Mouse (Mus musculus) thymus, adult 2 months (tissue): ENCODE data around the gene Tdp2.

Experiments used
- CTCF ChIP-seq: fragments of 200-500 bp; IDR thresholded peaks from 2 replicates; pipeline ENCODE4 v1.5.1; 2012; ENCODE audit warnings: mild to moderate bottlenecking, control low read depth, low read length, moderate library complexity, borderline replicate concordance; ENCODE audit not compliant: control insufficient read depth, poor library complexity, insufficient read depth; ENCODE audit errors: extremely low read depth
- POLR2A ChIP-seq: fragments of 200-500 bp; IDR thresholded peaks from 2 replicates; pipeline ENCODE4 v1.6.1; 2012; ENCODE audit warnings: mild to moderate bottlenecking, low read length, control low read depth, moderate library complexity; ENCODE audit not compliant: control insufficient read depth, poor library complexity, insufficient read depth; ENCODE audit errors: extremely low read depth

- no peak for TF ChIP-seq CTCF
- no peak for TF ChIP-seq POLR2A
Measured at GRCm38 (mm10) chr13:24880208-24880607, 48.7 kb downstream of the Tdp2 start.
